Mouse (Mus musculus): ENCODE measurements around the gene Shc2. TPM values are rescaled to one million over a fixed set of nuclear protein-coding genes. Genes with fewer than 3 reads are reported as not detected.
A peak's percentile ranks its signal among the peaks of the same experiment; 100 is the strongest.

The Shc2 gene
- polyA plus RNA-seq, 1 experiment from 2014 or later, result 22.6 TPM

- 62% methylated on average over 3 of the region's 3 CpGs for WGBS
- H3K9me3 ChIP-seq, result no peaks in the 10 kb centered on the region
- no peak overlapping the region for H3K4me3 ChIP-seq
- H3K27ac ChIP-seq, result 0 out of 2 replicates have a peak overlapping the region, but pooled peaks have one; percentile 36
- H3K4me1 ChIP-seq (replicated peaks), result peaks cover 22% of the 10 kb centered on the region
- no peak for DNase-seq (ENCODE audit: low spot score)
- no peaks in the 10 kb centered on the region for H3K27me3 ChIP-seq (ENCODE audit: insufficient read depth, poor library complexity, severe bottlenecking)
- no peaks in the 10 kb centered on the region for H3K36me3 ChIP-seq
Measured at GRCm38 (mm10) chr10:79661861-79662260, 24.1 kb upstream of the Shc2 start.

GRCm38 (mm10) chr10:79660298-79660697, 22.6 kb upstream of the Shc2 start:
- 86% methylated on average over 2 of the region's 2 CpGs for WGBS
- Histone ChIP-seq H3K4me3 (no peak overlapping the region), H3K27me3 (ENCODE audit: insufficient read depth, poor library complexity, severe bottlenecking) (no peaks in the 10 kb centered on the region), H3K4me1 (replicated peaks) (peaks cover 21% of the 10 kb centered on the region), H3K9me3 (no peaks in the 10 kb centered on the region), H3K27ac (no peak overlapping the region), H3K36me3 (no peaks in the 10 kb centered on the region)
- DNase-seq (ENCODE audit: low spot score), result no peak

GRCm38 (mm10) chr10:79658829-79659228, 21.1 kb upstream of the Shc2 start:
- no peak for DNase-seq (ENCODE audit: low spot score)
- 21% methylated on average over 4 of the region's 4 CpGs for WGBS

GRCm38 (mm10) chr10:79654946-79655395, 17.3 kb upstream of the Shc2 start:
- Histone ChIP-seq H3K4me3 (no peak overlapping the region), H3K36me3 (no peaks in the 10 kb centered on the region), H3K9me3 (no peaks in the 10 kb centered on the region), H3K27me3 (ENCODE audit: insufficient read depth, poor library complexity, severe bottlenecking) (no peaks in the 10 kb centered on the region; the same call in 1 of the 2 replicates), H3K4me1 (replicated peaks) (peaks cover 10% of the 10 kb centered on the region), H3K27ac (no peak overlapping the region)
- peak; percentile 51 for DNase-seq (ENCODE audit: low spot score)
- WGBS, result 45% methylated on average over 1 of the region's 1 CpGs

More at GRCm38 (mm10) chr10:79658829-79659228, 21.1 kb upstream of the Shc2 start:
- no peaks in the 10 kb centered on the region for H3K9me3 ChIP-seq
- H3K4me1 ChIP-seq (replicated peaks), result peaks cover 20% of the 10 kb centered on the region
- no peaks in the 10 kb centered on the region for H3K36me3 ChIP-seq
- H3K27me3 ChIP-seq (ENCODE audit: insufficient read depth, poor library complexity, severe bottlenecking), result no peaks in the 10 kb centered on the region
- H3K4me3 ChIP-seq, result no peak overlapping the region
- no peak overlapping the region for H3K27ac ChIP-seq

DNA sequence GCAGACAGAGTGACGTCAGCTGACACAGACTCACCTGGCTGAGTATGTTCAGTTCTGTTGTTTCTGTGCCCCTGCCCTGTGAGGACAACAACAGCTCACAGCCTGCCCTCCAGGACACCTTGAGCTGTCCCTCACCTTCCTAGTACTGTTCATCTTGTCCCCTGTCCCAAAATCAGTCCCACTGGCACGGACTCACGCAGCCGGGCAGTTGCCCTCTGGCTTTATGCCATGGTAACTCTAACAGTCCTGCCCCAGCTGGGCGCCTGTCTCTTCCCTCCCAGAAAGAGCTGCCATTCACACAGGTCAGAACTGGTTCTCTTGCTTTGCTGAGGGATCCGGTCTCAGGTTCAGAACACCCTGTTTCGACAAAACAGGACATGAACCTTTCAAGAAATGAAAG, 15.1 kb upstream of the Shc2 start:
- 90% methylated on average over 7 of the region's 7 CpGs for WGBS
- Histone ChIP-seq H3K27me3 (ENCODE audit: insufficient read depth, poor library complexity, severe bottlenecking) (no peaks in the 10 kb centered on the region; the same call in 1 of the 2 replicates), H3K27ac (no peak overlapping the region), H3K9me3 (no peaks in the 10 kb centered on the region), H3K4me1 (replicated peaks) (peaks cover 10% of the 10 kb centered on the region), H3K36me3 (no peaks in the 10 kb centered on the region), H3K4me3 (no peak overlapping the region)
- no peak for DNase-seq (ENCODE audit: low spot score)

- no peaks in the 10 kb centered on the region for H3K9me3 ChIP-seq
- H3K4me1 ChIP-seq (replicated peaks), result peaks cover 8% of the 10 kb centered on the region
- peak; percentile 79 for DNase-seq (ENCODE audit: low spot score)
- 31% methylated on average over 7 of the region's 7 CpGs for WGBS
- no peaks in the 10 kb centered on the region for H3K36me3 ChIP-seq
- H3K27me3 ChIP-seq (ENCODE audit: insufficient read depth, poor library complexity, severe bottlenecking), result no peaks in the 10 kb centered on the region; the same call in 1 of the 2 replicates
- no peak overlapping the region for H3K27ac ChIP-seq
- H3K4me3 ChIP-seq, result no peak overlapping the region
Measured at GRCm38 (mm10) chr10:79649070-79649751, 11.5 kb upstream of the Shc2 start.

DNA sequence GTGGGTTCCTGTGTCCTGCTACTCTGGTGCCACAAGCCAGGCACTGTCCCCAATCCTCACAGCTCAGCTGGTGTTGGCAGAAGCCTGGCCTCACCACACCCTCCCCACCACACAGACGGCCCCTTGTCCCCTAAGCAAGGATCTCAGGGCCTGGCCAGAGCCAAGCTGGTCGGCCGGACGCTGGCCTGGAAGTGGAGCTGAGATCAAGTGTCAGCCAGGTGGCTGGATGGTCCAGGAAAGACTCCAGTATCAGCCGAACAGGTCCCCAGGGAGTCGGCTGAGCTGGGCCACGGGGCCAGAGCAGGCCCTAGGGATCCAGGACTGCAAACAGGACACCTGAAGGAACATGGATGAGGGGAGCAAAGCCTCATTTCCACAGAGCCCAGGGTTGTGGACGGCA, 8.0 kb upstream of the Shc2 start, which contains the start of gene Odf3l2:
TSS of gene Odf3l2 (minus strand) at position 28 of the 400 bp plus-strand sequence.
- Histone ChIP-seq H3K36me3 (no peaks in the 10 kb centered on the region), H3K9me3 (no peaks in the 10 kb centered on the region), H3K4me1 (replicated peaks) (peaks cover 13% of the 10 kb centered on the region), H3K27ac (no peak within 1 kb of the TSS), H3K4me3 (no peak within 1 kb of the TSS), H3K27me3 (ENCODE audit: insufficient read depth, poor library complexity, severe bottlenecking) (no peaks in the 10 kb centered on the region)
- WGBS, result 65% methylated on average over 8 of the region's 8 CpGs
- DNase-seq (ENCODE audit: low spot score), result no peak

GRCm38 (mm10) chr10:79638486-79639204, 927 bp upstream of the Shc2 start:
- no peaks in the 10 kb centered on the region for H3K9me3 ChIP-seq
- peak overlapping the region; percentile 86 for H3K4me3 ChIP-seq
- peaks cover 33% of the 10 kb centered on the region for H3K27me3 ChIP-seq (ENCODE audit: insufficient read depth, poor library complexity, severe bottlenecking)
- peak overlapping the region; percentile 94 for H3K27ac ChIP-seq
- peak; percentile 77 for DNase-seq (ENCODE audit: low spot score)
- H3K36me3 ChIP-seq, result no peaks in the 10 kb centered on the region
- peaks cover 50% of the 10 kb centered on the region for H3K4me1 ChIP-seq (replicated peaks)
- 3% methylated on average over 23 of the region's 23 CpGs for WGBS

GRCm38 (mm10) chr10:79636287-79636686, 1.4 kb downstream of the Shc2 start:
- Histone ChIP-seq H3K27ac (0 out of 2 replicates have a peak overlapping the region, but pooled peaks have one; percentile 94), H3K36me3 (no peaks in the 10 kb centered on the region), H3K4me1 (replicated peaks) (peaks cover 54% of the 10 kb centered on the region), H3K27me3 (ENCODE audit: insufficient read depth, poor library complexity, severe bottlenecking) (peaks cover 33% of the 10 kb centered on the region), H3K4me3 (peak overlapping the region; percentile 86), H3K9me3 (no peaks in the 10 kb centered on the region)
- WGBS, result 81% methylated on average over 8 of the region's 8 CpGs
- no peak for DNase-seq (ENCODE audit: low spot score)

DNA sequence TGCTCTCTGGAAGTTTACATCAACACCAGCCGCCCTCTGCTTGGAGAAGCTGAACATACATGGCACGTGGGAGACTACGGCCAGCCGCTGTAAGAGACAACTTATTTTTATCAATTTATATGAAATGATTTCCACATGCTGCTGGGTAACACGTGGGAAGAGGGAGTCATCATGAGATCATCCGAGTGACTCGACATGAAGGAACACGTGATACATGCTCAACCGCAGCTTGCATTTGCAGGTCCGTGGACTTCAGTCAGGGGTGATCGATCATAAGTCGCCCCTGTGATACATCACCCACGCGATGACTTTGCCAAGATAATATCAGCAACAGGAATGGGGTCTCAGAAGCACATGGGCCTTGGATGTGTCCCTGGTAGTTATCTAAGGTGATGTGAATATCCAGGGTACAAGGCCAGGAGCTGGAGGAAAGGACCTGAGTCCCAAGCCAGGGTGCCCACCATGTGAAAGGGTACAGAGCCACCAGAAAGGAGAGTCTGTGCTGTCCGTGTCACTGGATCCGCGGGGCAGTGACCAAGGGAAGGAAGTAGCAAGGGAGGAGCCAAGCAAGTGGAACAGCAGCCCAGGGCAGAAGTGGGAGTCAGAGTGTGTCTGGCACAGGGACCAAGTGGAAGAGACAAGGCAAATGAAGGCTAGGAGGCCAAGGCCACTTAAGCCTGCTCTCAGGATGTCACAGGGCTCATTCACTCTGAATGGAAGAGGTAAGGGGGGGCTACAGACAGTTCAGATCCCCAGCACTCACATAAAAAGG, 4.5 kb downstream of the Shc2 start:
- H3K4me1 ChIP-seq (replicated peaks), result peaks cover 35% of the 10 kb centered on the region
- DNase-seq (ENCODE audit: low spot score), result no peak
- 0 out of 2 replicates have a peak, but pooled peaks cover 5% of the 10 kb centered on the region for H3K9me3 ChIP-seq
- H3K4me3 ChIP-seq, result no peak overlapping the region
- H3K27ac ChIP-seq, result peak overlapping the region; percentile 23; the same call in 1 of the 2 replicates
- WGBS, result 86% methylated on average over 17 of the region's 17 CpGs
- H3K36me3 ChIP-seq, result peaks cover 11% of the 10 kb centered on the region
- peaks cover 9% of the 10 kb centered on the region for H3K27me3 ChIP-seq (ENCODE audit: insufficient read depth, poor library complexity, severe bottlenecking)

DNA sequence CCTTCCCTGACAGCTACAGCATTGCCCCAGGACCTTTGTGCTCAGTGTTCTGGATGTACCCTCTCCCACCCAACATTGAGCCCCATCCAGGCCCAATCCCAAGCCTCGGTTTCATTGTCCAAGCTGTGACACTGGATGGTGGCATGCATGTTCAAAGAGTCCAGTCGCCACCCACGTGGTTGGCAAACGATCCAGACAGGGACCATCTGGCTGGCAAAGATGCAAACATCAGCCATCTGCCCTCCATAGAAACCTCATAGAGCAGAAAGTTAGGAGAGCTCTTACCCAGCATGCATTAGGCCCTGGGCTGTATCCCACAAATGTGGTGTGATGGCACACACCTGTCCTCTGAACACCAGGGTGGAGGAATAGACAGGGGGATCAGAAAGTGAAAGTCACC, 6.3 kb downstream of the Shc2 start:
- Histone ChIP-seq H3K36me3 (peaks cover 16% of the 10 kb centered on the region), H3K27ac (no peak overlapping the region), H3K4me3 (no peak overlapping the region), H3K4me1 (replicated peaks) (peaks cover 17% of the 10 kb centered on the region), H3K9me3 (0 out of 2 replicates have a peak, but pooled peaks cover 5% of the 10 kb centered on the region), H3K27me3 (ENCODE audit: insufficient read depth, poor library complexity, severe bottlenecking) (no peaks in the 10 kb centered on the region)
- 76% methylated on average over 4 of the region's 4 CpGs for WGBS
- DNase-seq (ENCODE audit: low spot score), result no peak

- peaks cover 29% of the 10 kb centered on the region for H3K36me3 ChIP-seq
- no peaks in the 10 kb centered on the region for H3K27me3 ChIP-seq (ENCODE audit: insufficient read depth, poor library complexity, severe bottlenecking)
- H3K4me3 ChIP-seq, result no peak overlapping the region
- no peak overlapping the region for H3K27ac ChIP-seq
- peaks cover 9% of the 10 kb centered on the region for H3K4me1 ChIP-seq (replicated peaks)
- DNase-seq (ENCODE audit: low spot score), result no peak
- WGBS, result 87% methylated on average over 5 of the region's 5 CpGs
- 0 out of 2 replicates have a peak, but pooled peaks cover 5% of the 10 kb centered on the region for H3K9me3 ChIP-seq
Measured at GRCm38 (mm10) chr10:79628377-79628776, 9.3 kb downstream of the Shc2 start.

Data from hindbrain, embryonic 10.5 days (tissue).